Mouse (Mus musculus) layer of hippocampus, adult 8-10 months (tissue): Measurements from ENCODE around the gene Pou2f3. TPM values are rescaled to one million over a fixed set of nuclear protein-coding genes. Genes with fewer than 3 reads are reported as not detected.

ENCODE experiments used
- DNase-seq, 2 experiments: peaks; one replicate each; pipeline ENCODE4 v3.0.0; 2022; ENCODE audit warnings: low spot score in 2 of 2
- total RNA-seq, 4 experiments: library from RNA; stranded (reverse); gene quantifications; 2 replicates each; pipeline ENCODE4 v1.2.4; 2022

Pou2f3 gene
- under 1 TPM in 1 of 4 experiments, not detected in 3; 0.34 TPM for total RNA-seq

DNA sequence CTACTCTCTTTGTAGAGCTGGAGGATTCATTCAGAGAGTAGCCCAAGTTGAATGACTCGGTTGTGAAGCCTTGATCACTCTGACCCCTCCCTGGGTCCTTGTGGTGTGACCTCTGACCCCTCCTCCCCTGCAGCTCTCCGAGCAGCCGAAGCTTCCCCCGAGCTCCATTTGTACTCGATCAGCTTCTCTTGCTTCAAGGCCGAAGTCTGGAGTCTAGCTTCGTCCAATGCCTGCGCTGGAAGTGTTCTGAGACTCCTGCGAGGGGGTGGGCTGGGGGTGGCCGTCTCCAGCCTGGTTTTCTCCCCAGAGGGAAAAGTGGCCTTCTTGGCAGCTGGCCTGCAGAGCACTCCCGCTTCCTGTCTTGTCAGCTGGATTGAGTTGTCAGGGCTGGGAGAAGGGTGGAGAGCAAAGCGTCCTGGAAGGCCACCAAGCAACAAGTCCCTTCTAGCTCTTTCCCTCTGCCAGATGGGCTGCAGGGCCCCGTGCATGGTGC lies at the start of gene Pou2f3:
Pou2f3 (minus strand) TSS at position 180 of the 493 bp plus-strand sequence.
- no peak for DNase-seq

DNA sequence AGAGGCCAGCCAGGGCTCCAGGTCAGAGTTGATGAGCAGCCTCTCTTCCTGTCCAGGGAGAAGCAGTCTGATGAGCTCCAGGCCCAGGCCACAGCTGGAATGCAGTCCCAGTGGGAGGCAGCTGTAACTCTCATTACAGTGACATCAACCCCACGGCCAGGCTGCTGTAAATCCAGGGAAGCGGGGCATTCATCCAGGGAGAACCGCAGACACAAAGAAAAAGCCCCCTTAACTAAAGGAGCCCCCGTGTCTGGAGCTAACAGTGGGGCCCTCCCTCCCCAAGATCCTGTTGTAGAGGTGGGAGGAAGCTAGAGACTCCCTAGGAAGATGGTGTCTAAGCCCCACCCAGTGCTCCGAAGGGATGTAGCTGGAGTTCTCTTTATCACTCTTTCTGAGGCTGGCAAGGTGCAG lies 43.1 kb upstream of the Pou2f3 start:
- DNase-seq, result no peak

GRCm38 (mm10) chr9:43252790-43253189 lies 42.6 kb upstream of the Pou2f3 start:
- DNase-seq, result no peak

DNA sequence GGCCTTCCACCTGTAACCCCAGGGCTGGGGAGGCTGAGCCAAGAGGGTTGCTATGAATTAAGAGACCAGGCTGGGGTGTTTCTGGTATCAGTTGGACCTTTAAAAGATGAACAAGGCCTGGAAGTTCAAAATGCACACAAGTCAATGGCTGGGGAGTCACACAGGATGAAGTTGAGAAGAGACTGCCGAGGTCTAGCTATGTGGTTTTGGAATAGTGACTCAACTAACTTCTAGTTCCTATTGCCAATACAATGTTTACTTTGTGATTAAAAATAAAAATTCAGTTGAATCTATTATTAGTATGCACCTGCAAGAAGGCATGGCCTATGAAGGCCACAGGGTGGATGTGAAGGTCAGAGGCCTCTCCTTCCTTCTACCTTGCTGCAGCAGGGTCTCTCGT lies 41.6 kb upstream of the Pou2f3 start:
- no peak for DNase-seq

GRCm38 (mm10) chr9:43246738-43247180 lies 36.6 kb upstream of the Pou2f3 start:
- no peak for DNase-seq

DNA sequence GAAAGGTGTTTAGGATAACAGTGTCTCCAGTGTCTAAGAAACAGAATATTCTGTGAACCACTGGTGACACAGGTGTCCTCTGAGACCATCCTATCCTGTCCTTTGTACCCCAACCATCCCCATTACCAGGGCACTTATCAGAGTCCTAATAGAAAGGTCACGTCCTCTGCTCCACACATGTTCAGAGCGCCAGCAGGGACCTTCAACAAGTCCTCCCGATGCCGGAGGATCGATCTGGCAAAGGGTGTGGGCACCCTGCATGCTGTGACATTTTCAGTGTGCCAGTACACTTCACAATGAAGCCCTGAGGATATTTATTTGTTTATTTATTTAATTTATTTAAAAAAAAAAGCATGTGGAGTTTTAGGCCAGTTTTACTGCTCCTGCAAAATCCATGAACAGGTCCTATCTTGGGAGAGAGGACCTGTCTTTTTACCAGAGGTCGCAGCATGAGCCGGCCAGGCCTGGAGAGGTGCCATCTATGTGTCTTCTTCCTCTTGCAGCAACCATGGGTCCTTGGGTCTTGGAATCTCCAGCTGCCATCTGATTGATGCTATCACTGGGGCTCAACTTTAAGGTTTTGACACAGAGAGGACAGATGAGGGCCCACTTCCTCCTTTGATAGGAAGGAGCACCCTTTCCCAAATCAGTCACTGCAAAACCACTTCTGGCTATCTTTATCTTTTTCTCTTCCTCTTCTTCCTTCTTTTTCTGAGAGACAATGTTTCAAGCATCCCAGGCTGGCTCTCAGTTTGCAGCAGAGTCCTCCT lies 35.8 kb upstream of the Pou2f3 start:
- DNase-seq, result no peak

DNA sequence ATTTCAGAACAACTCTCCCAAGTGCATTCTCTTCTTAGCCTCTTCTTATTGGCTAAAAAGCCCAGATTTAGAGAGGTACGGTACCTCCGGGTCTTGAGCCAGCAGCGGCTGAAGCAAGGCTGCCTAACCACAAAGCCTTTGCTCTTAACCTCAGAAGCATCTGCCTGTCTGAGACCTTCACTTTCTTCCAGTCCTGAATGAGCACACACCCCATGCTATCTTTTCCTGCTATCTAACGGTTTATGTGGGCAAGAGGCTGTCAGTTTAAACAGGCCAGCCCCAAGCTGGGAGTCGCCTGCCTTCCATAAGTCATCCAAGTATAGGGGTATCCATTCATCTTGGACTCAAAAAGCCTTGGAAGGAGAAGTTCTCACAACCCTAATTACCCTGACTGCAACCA lies 32.3 kb upstream of the Pou2f3 start:
- no peak for DNase-seq

GRCm38 (mm10) chr9:43241970-43242369 lies 31.8 kb upstream of the Pou2f3 start:
- no peak for DNase-seq

DNA sequence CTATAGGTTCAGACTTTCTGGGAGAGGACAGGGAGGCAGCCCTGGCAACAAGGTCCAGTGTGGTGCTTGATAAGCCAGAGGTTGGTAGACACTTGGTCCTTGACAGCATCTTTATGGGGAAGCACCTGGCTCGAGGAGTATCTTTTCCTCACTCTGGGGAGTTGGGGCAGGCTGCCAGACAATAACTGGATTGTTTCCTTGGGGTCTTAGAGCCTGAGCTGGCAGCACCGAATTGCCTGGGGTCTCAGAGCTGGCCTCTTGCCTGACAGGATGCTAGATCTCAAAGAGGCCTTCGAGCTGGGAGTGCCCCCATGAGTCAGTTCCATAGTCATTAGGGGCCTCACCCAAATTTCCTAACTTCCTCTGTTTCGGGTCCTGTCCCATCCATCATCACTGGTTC lies 31.1 kb upstream of the Pou2f3 start:
- no peak for DNase-seq

DNA sequence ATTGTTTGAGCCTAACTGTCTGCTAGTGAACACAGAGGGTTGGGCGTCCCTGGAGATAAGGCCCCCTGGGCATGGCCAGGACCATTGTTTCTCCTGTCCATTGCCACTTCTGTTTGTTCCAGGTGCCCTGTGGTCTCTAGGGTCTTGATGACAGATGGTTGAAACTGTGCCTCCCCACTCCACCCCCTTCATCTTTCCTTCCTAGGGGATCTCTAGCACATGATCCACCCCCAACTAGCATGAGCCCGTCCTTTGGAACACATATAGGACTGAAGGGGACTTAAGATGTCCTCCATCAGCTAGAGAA lies 30.4 kb upstream of the Pou2f3 start:
- DNase-seq, result no peak

GRCm38 (mm10) chr9:43239712-43240593 lies 29.8 kb upstream of the Pou2f3 start, which contains the start of gene Oaf:
Gene Oaf (minus strand): TSS chr9:43239911.
- peak; percentile 62 to 76 for DNase-seq

GRCm38 (mm10) chr9:43238631-43239545 lies 28.7 kb upstream of the Pou2f3 start:
- no peak for DNase-seq

GRCm38 (mm10) chr9:43238167-43238566 lies 28.0 kb upstream of the Pou2f3 start:
- no peak for DNase-seq

- no peak for DNase-seq
Measured at GRCm38 (mm10) chr9:43237111-43237775, 27.1 kb upstream of the Pou2f3 start.

DNA sequence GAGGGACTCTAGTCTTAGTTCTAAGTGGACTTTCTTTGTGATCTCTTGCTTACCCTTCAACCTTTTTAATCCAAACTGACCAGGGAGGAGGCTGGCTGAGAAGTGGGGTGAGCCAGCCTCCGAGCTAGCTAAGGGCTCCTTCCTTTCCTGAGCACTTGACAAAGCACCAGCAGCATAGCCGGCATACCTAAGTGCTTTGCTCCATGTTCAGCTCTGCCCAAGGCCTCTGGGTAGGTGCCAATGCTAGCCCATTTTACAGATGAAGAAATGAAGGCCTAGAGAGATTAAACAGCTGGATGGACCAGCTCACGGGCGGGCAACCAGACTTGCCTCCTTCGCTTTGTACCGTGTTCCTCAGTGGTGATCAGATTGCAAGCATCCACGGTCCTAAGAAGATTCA lies 26.4 kb upstream of the Pou2f3 start:
- no peak for DNase-seq

DNA sequence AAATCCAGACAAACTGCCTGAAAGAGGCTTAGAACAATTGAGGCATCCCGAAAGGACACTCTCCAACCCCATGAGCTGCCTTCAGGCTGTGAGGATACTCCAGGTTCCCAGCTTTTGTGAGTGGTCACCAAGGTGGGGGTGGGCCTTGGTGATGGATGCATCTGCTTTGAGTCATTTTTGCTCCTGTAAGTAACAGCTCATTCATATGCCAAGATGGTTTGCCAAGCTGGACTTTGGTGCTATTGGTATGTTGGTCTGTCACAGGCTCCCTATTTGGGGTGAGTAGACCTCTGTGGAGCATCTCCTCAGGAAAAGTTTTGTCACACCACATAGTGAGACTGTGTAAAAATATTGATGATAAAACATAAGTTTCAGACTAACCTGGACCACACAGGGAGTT lies 25.9 kb upstream of the Pou2f3 start:
- DNase-seq, result no peak

GRCm38 (mm10) chr9:43235336-43235735 lies 25.2 kb upstream of the Pou2f3 start:
- no peak for DNase-seq

DNA sequence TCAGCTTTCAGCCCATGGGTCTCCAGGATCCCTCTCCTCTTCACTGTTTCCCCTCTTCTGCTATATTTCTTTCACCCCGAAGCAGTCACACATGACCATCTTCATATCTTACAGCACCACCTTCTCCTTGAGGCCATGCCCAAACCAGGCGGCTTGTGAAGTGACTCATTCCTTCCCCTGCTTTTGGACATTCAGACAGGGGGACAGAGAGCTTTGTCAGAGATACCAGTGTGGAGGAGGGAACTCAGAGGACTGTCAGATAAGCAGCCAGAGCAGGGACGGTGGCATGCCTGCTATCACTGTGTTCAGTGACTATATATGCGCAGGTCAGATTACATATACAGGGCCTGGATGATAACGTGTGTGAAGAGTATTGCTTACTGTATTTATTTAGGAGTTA lies 24.3 kb upstream of the Pou2f3 start:
- DNase-seq, result no peak

DNA sequence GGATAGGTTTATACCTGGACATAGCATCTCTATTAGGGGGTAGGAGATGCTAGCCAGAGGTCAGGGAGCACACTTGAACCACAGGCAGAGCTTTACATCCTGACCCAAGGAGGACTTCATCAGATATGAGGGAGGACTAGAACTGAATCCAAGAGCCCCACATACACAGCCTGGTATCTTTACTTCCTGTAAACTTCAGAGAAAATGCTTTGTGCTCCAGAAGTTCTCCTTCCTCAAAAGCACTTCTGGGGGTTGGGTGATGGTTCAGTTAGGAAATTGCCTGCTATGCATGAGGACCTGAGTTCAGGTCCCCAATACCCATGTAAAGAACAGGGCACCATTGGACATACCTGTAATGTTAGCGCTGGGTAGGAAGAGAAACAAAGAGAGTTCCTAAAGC lies 23.3 kb upstream of the Pou2f3 start:
- no peak for DNase-seq

DNA sequence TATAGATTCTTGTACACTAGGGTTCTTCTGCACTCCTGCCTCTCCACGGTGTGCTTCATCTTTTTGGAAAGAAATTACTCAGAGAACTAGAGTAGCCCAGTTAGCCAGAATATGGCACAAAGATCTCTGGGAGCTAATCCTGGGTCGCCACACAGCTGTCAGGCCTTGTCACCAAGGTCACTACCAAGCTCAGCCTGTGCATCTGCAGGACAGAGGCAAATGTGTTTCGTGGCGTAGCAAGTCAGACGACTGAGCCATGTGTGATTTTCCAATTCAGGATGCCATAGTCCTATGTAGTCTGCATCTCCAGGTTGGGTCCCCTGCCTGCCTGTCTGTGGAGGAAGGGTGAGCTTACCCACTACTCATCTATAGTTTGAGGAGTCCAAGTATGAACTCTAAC lies 22.9 kb upstream of the Pou2f3 start:
- no peak for DNase-seq

- DNase-seq, result no peak
Measured at GRCm38 (mm10) chr9:43232286-43232685, 22.1 kb upstream of the Pou2f3 start.
